Mouse (Mus musculus) forebrain, postnatal 0 days (tissue): ENCODE results near the gene Rcbtb1. TPM values are rescaled to one million over a fixed set of nuclear protein-coding genes. Genes with fewer than 3 reads are reported as not detected.
A peak's percentile ranks its signal among the peaks of the same experiment; 100 is the strongest.
"Not testable (repeated sequence)": the region's sequence is repeated elsewhere in the genome, so short reads cannot be mapped to it uniquely, and the experiment has no call there.

Experiments
- ATAC-seq: fragments of 200-750 bp; cut with Nextera tagmentation; 2 replicates; pipeline ENCODE4 v1.8.0; 2017; ENCODE audit warnings: mild to moderate bottlenecking, moderate library complexity
- DNase-seq: peaks from one replicate; pipeline ENCODE4 v3.0.0-alpha.2; 2015
- H3K27ac ChIP-seq: fragments of 300-500 bp; sonication (generic); 2 replicates; pipeline ENCODE4 v1.5.1; 2014; ENCODE audit warnings: low read depth, mild to moderate bottlenecking, antibody characterized with exemption, low read length, moderate library complexity, mixed read lengths
- H3K27me3 ChIP-seq: fragments of 300-500 bp; sonication (generic); 2 replicates; pipeline ENCODE4 v1.6.1; 2014; ENCODE audit warnings: mild to moderate bottlenecking, low read length, mixed read lengths; ENCODE audit not compliant: insufficient read depth
- H3K36me3 ChIP-seq: fragments of 300-500 bp; sonication (generic); 2 replicates; pipeline ENCODE4 v1.6.1; 2014; ENCODE audit warnings: mild to moderate bottlenecking, moderate library complexity; ENCODE audit not compliant: insufficient read depth
- H3K4me1 ChIP-seq: fragments of 300-500 bp; sonication (generic); 2 replicates; pipeline ENCODE4 v1.6.1; 2014; ENCODE audit warnings: antibody characterized with exemption; ENCODE audit not compliant: insufficient read depth
- H3K4me2 ChIP-seq: fragments of 300-500 bp; sonication (generic); 2 replicates; pipeline ENCODE4 v1.6.1; 2014; ENCODE audit warnings: low read depth, mild to moderate bottlenecking, moderate library complexity
- H3K4me3 ChIP-seq: fragments of 300-500 bp; sonication (generic); 2 replicates; pipeline ENCODE4 v1.5.1; 2014; ENCODE audit warnings: low read depth, low read length, mixed read lengths
- H3K9ac ChIP-seq: fragments of 300-500 bp; sonication (generic); 2 replicates; pipeline ENCODE4 v1.6.1; 2014; ENCODE audit warnings: mild to moderate bottlenecking
- H3K9me3 ChIP-seq: fragments of 300-500 bp; sonication (generic); 2 replicates; pipeline ENCODE4 v1.6.1; 2016; ENCODE audit warnings: low read length
- CTCF ChIP-seq: sonication (generic); IDR thresholded peaks from 2 replicates; pipeline ENCODE4 v1.5.1; 2016; ENCODE audit warnings: antibody characterized with exemption, control low read depth, low read depth
- WGBS: fragments of 180-500 bp; shearing (Covaris S2); extraction: QIAGEN DNeasy Blood & Tissue Kit; methylation state at CpG from one replicate; pipeline ENCODE4 v1.1.7; 2014; 5-methylcytosine and 5-hydroxymethylcytosine counted together
- polyA plus RNA-seq: library from polyadenylated mRNA; unstranded; fragments of >200 nt; fragmentation: Nextera tagmentation; extraction: Ambion mirVana; gene quantifications from 2 replicates; pipeline ENCODE4 v1.2.1, GENCODE M21; 2015
- total RNA-seq: library from RNA; depleted of rRNA; stranded (reverse); fragments of >200 nt; gene quantifications from 2 replicates; pipeline ENCODE4 v1.2.3, GENCODE M21; 2014

The Rcbtb1 gene
- total and polyA plus RNA-seq, 2 experiments from 2014 or later, result 33.5 to 57.8 TPM

GRCm38 (mm10) chr14:59229822-59230221 is 28.8 kb downstream of the Rcbtb1 start:
- no peak overlapping the region for H3K4me2 ChIP-seq
- 94% methylated on average over 3 of the region's 3 CpGs for WGBS

GRCm38 (mm10) chr14:59230331-59230966 is 29.4 kb downstream of the Rcbtb1 start:
- WGBS, result 79% methylated on average over 21 of the region's 21 CpGs
- DNase-seq, result no peak
- ATAC-seq, result no peak
- no peak for TF ChIP-seq CTCF
- H3K27ac ChIP-seq, result no peak overlapping the region
- H3K36me3 ChIP-seq, result peaks cover 84% of the 10 kb centered on the region
- no peak overlapping the region for H3K4me3 ChIP-seq
- H3K9me3 ChIP-seq, result no peaks in the 10 kb centered on the region
- no peak overlapping the region for H3K9ac ChIP-seq
- no peaks in the 10 kb centered on the region for H3K4me1 ChIP-seq
- H3K4me2 ChIP-seq, result no peak overlapping the region
- no peaks in the 10 kb centered on the region for H3K27me3 ChIP-seq

More at GRCm38 (mm10) chr14:59229822-59230221, 28.8 kb downstream of the Rcbtb1 start:
- Histone ChIP-seq H3K27me3 (no peaks in the 10 kb centered on the region), H3K9ac (no peak overlapping the region), H3K27ac (no peak overlapping the region), H3K9me3 (no peaks in the 10 kb centered on the region), H3K4me1 (no peaks in the 10 kb centered on the region), H3K36me3 (peaks cover 79% of the 10 kb centered on the region), H3K4me3 (no peak overlapping the region)
- peak; percentile 54; the same call in 1 of the 2 replicates for ATAC-seq
- TF ChIP-seq CTCF, result peak; percentile 41; the same call in 1 of the 2 replicates
- DNase-seq, result no peak

- Histone ChIP-seq H3K36me3 (peaks cover 84% of the 10 kb centered on the region), H3K4me3 (no peak overlapping the region), H3K9me3 (no peaks in the 10 kb centered on the region), H3K9ac (no peak overlapping the region), H3K27me3 (no peaks in the 10 kb centered on the region), H3K4me2 (no peak overlapping the region), H3K27ac (no peak overlapping the region), H3K4me1 (no peaks in the 10 kb centered on the region)
- TF ChIP-seq CTCF, result peak; percentile 31; the same call in 1 of the 2 replicates
- 69% methylated on average over 5 of the region's 5 CpGs for WGBS
- DNase-seq (no peak), ATAC-seq (no peak)
These were observed 31.0 kb downstream of the Rcbtb1 start for GRCm38 (mm10) chr14:59232003-59232402.

GRCm38 (mm10) chr14:59233635-59234034 is 32.6 kb downstream of the Rcbtb1 start:
- Histone ChIP-seq H3K9ac (no peak overlapping the region), H3K27ac (no peak overlapping the region), H3K9me3 (no peaks in the 10 kb centered on the region), H3K4me2 (no peak overlapping the region), H3K4me3 (no peak overlapping the region), H3K36me3 (peaks cover 83% of the 10 kb centered on the region), H3K27me3 (no peaks in the 10 kb centered on the region), H3K4me1 (no peaks in the 10 kb centered on the region)
- ATAC-seq (no peak), DNase-seq (no peak)
- 94% methylated on average over 9 of the region's 9 CpGs for WGBS
- TF ChIP-seq CTCF, result no peak

GRCm38 (mm10) chr14:59250350-59250749 is 49.3 kb downstream of the Rcbtb1 start:
- H3K27ac ChIP-seq, H3K36me3 ChIP-seq, H3K9ac ChIP-seq, H3K4me3 ChIP-seq, H3K27me3 ChIP-seq, H3K4me1 ChIP-seq, ATAC-seq, H3K4me2 ChIP-seq, H3K9me3 ChIP-seq: not testable (repeated sequence)
- TF ChIP-seq CTCF, result peak; percentile 53
- 75% methylated on average over 5 of the region's 5 CpGs for WGBS
- DNase-seq, result peak; percentile 45

DNA sequence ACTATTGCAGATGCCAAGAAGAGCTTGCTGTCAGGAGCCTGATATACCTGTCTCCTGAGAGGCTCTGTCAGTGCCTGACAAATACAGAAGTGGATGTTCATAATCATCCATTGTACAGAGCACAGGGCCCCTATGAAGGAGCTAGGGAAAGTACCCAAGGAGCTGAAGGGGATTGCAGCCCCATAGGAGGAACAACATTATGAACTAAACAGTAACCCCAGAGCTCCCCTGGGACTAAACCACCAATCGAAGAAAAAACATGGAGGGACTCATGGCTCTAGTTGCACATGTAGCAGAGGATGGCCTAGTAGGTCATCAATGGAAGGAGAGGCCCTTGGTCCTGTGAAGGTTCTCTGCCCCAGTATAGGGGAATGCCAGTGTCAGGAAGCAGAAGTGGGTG is 54.9 kb downstream of the Rcbtb1 start:
- H3K4me3 ChIP-seq, H3K9me3 ChIP-seq, H3K4me2 ChIP-seq, DNase-seq, H3K27ac ChIP-seq, H3K4me1 ChIP-seq, H3K9ac ChIP-seq, H3K36me3 ChIP-seq, H3K27me3 ChIP-seq, ATAC-seq: not testable (repeated sequence)
- 92% methylated on average over 1 of the region's 1 CpGs for WGBS

GRCm38 (mm10) chr14:59260056-59260455 is 59.0 kb downstream of the Rcbtb1 start, which contains the start of gene Gm6904:
TSS of gene Gm6904 (minus strand) at chr14:59260216.
- WGBS, result 80% methylated on average over 3 of the region's 3 CpGs
- TF ChIP-seq CTCF, result no peak
- no peaks in the 10 kb centered on the region for H3K9me3 ChIP-seq
- H3K27me3 ChIP-seq, result no peaks in the 10 kb centered on the region
- H3K4me1 ChIP-seq, result no peaks in the 10 kb centered on the region
- ATAC-seq (no peak), DNase-seq (no peak)
- no peak within 1 kb of the TSS for H3K4me3 ChIP-seq
- no peak within 1 kb of the TSS for H3K27ac ChIP-seq
- H3K9ac ChIP-seq, result no peak within 1 kb of the TSS
- H3K36me3 ChIP-seq, result no peaks in the 10 kb centered on the region
- no peak within 1 kb of the TSS for H3K4me2 ChIP-seq

- H3K9ac ChIP-seq, H3K4me1 ChIP-seq, H3K4me2 ChIP-seq, H3K36me3 ChIP-seq, ATAC-seq, H3K27me3 ChIP-seq, DNase-seq, H3K9me3 ChIP-seq, H3K4me3 ChIP-seq, H3K27ac ChIP-seq: not testable (repeated sequence)
- WGBS, result 86% methylated on average over 4 of the region's 4 CpGs
These were observed 74.0 kb downstream of the Rcbtb1 start for GRCm38 (mm10) chr14:59274961-59275360.
